Mouse (Mus musculus) brain, embryonic 14.5 days (tissue): ENCODE data around the gene Cd9.

Experiments
- CTCF ChIP-seq: fragments of 200-500 bp; IDR thresholded peaks from 2 replicates; pipeline ENCODE4 v1.5.1; 2012; ENCODE audit warnings: inconsistent platforms, mild to moderate bottlenecking, moderate library complexity, borderline replicate concordance; ENCODE audit not compliant: insufficient read depth, insufficient read length; ENCODE audit errors: extremely low read depth
- POLR2A ChIP-seq: fragments of 200-500 bp; IDR thresholded peaks from 2 replicates; pipeline ENCODE4 v1.6.1; 2012; ENCODE audit warnings: mild to moderate bottlenecking, inconsistent platforms, borderline replicate concordance; ENCODE audit not compliant: poor library complexity, insufficient read depth, insufficient read length, severe bottlenecking; ENCODE audit errors: extremely low read depth

GRCm38 (mm10) chr6:125509783-125510182 lies 15.2 kb upstream of the Cd9 start:
- no peak for TF ChIP-seq POLR2A
- no peak for TF ChIP-seq CTCF
